Mouse (Mus musculus) forebrain, postnatal 0 days (tissue): ENCODE measurements at regions not wholly inside any gene's neighbourhood (a gene's known extent, or its start where the extent isn't known, plus 50 kb on each side); places are given as distances from the start of the nearest gene placed in this dataset.
"Not testable (repeated sequence)": the region's sequence is repeated elsewhere in the genome, so short reads cannot be mapped to it uniquely, and the experiment has no call there.

ENCODE experiments used
- ATAC-seq: fragments of 200-750 bp; cut with Nextera tagmentation; 2 replicates; pipeline ENCODE4 v1.8.0; 2017; ENCODE audit warnings: mild to moderate bottlenecking, moderate library complexity
- DNase-seq: peaks from one replicate; pipeline ENCODE4 v3.0.0-alpha.2; 2015
- H3K27ac ChIP-seq: fragments of 300-500 bp; sonication (generic); 2 replicates; pipeline ENCODE4 v1.5.1; 2014; ENCODE audit warnings: low read depth, mild to moderate bottlenecking, antibody characterized with exemption, low read length, moderate library complexity, mixed read lengths
- H3K27me3 ChIP-seq: fragments of 300-500 bp; sonication (generic); 2 replicates; pipeline ENCODE4 v1.6.1; 2014; ENCODE audit warnings: mild to moderate bottlenecking, low read length, mixed read lengths; ENCODE audit not compliant: insufficient read depth
- H3K36me3 ChIP-seq: fragments of 300-500 bp; sonication (generic); 2 replicates; pipeline ENCODE4 v1.6.1; 2014; ENCODE audit warnings: mild to moderate bottlenecking, moderate library complexity; ENCODE audit not compliant: insufficient read depth
- H3K4me1 ChIP-seq: fragments of 300-500 bp; sonication (generic); 2 replicates; pipeline ENCODE4 v1.6.1; 2014; ENCODE audit warnings: antibody characterized with exemption; ENCODE audit not compliant: insufficient read depth
- H3K4me2 ChIP-seq: fragments of 300-500 bp; sonication (generic); 2 replicates; pipeline ENCODE4 v1.6.1; 2014; ENCODE audit warnings: low read depth, mild to moderate bottlenecking, moderate library complexity
- H3K4me3 ChIP-seq: fragments of 300-500 bp; sonication (generic); 2 replicates; pipeline ENCODE4 v1.5.1; 2014; ENCODE audit warnings: low read depth, low read length, mixed read lengths
- H3K9ac ChIP-seq: fragments of 300-500 bp; sonication (generic); 2 replicates; pipeline ENCODE4 v1.6.1; 2014; ENCODE audit warnings: mild to moderate bottlenecking
- H3K9me3 ChIP-seq: fragments of 300-500 bp; sonication (generic); 2 replicates; pipeline ENCODE4 v1.6.1; 2016; ENCODE audit warnings: low read length
- CTCF ChIP-seq: sonication (generic); IDR thresholded peaks from 2 replicates; pipeline ENCODE4 v1.5.1; 2016; ENCODE audit warnings: antibody characterized with exemption, control low read depth, low read depth
- WGBS: fragments of 180-500 bp; shearing (Covaris S2); extraction: QIAGEN DNeasy Blood & Tissue Kit; methylation state at CpG from one replicate; pipeline ENCODE4 v1.1.7; 2014; 5-methylcytosine and 5-hydroxymethylcytosine counted together

- H3K9me3 ChIP-seq, result no peaks in the 10 kb centered on the region
- H3K9ac ChIP-seq, result no peak overlapping the region
- WGBS, result 17% methylated on average over 8 of the region's 8 CpGs
- no peak for TF ChIP-seq CTCF
- no peaks in the 10 kb centered on the region for H3K4me1 ChIP-seq
- peak; percentile 42; the same call in 1 of the 2 replicates for ATAC-seq
- H3K27me3 ChIP-seq, result no peaks in the 10 kb centered on the region
- DNase-seq, result no peak
- H3K4me2 ChIP-seq, result no peak overlapping the region
- H3K27ac ChIP-seq, result no peak overlapping the region
- H3K36me3 ChIP-seq, result no peaks in the 10 kb centered on the region
- no peak overlapping the region for H3K4me3 ChIP-seq
Observed at GRCm38 (mm10) chr10:72298824-72299551, 355.7 kb upstream of the Zwint start.

GRCm38 (mm10) chr10:72309045-72309444, 345.6 kb upstream of the Zwint start:
- not testable (repeated sequence) for H3K4me3 ChIP-seq, DNase-seq, H3K27me3 ChIP-seq, H3K4me1 ChIP-seq, H3K9ac ChIP-seq, H3K27ac ChIP-seq, H3K9me3 ChIP-seq, ATAC-seq, H3K36me3 ChIP-seq, H3K4me2 ChIP-seq
- WGBS, result 94% methylated on average over 23 of the region's 23 CpGs

GRCm38 (mm10) chr10:72318308-72318707, 336.3 kb upstream of the Zwint start:
- WGBS, result 69% methylated on average over 4 of the region's 4 CpGs
- H3K27ac ChIP-seq, result no peak overlapping the region
- TF ChIP-seq CTCF, result no peak
- no peak for DNase-seq
- no peaks in the 10 kb centered on the region for H3K9me3 ChIP-seq
- no peak for ATAC-seq
- no peaks in the 10 kb centered on the region for H3K27me3 ChIP-seq
- no peaks in the 10 kb centered on the region for H3K36me3 ChIP-seq
- no peaks in the 10 kb centered on the region for H3K4me1 ChIP-seq
- H3K4me2 ChIP-seq, result no peak overlapping the region
- no peak overlapping the region for H3K4me3 ChIP-seq
- H3K9ac ChIP-seq, result no peak overlapping the region

- Histone ChIP-seq H3K9ac (no peak overlapping the region), H3K4me2 (no peak overlapping the region), H3K27me3 (no peaks in the 10 kb centered on the region), H3K36me3 (no peaks in the 10 kb centered on the region), H3K4me1 (no peaks in the 10 kb centered on the region), H3K27ac (no peak overlapping the region), H3K4me3 (no peak overlapping the region), H3K9me3 (no peaks in the 10 kb centered on the region)
- WGBS, result 82% methylated on average over 4 of the region's 4 CpGs
- no peak for TF ChIP-seq CTCF
- DNase-seq (no peak), ATAC-seq (no peak)
Observed at GRCm38 (mm10) chr10:72320307-72320706, 334.3 kb upstream of the Zwint start.

- no peaks in the 10 kb centered on the region for H3K4me1 ChIP-seq
- H3K9me3 ChIP-seq, result no peaks in the 10 kb centered on the region
- WGBS, result 30% methylated on average over 4 of the region's 4 CpGs
- no peak overlapping the region for H3K27ac ChIP-seq
- no peak for TF ChIP-seq CTCF
- DNase-seq (no peak), ATAC-seq (peak; percentile 38; the same call in 1 of the 2 replicates)
- H3K36me3 ChIP-seq, result no peaks in the 10 kb centered on the region
- no peak overlapping the region for H3K4me3 ChIP-seq
- no peak overlapping the region for H3K9ac ChIP-seq
- H3K27me3 ChIP-seq, result no peaks in the 10 kb centered on the region
- H3K4me2 ChIP-seq, result no peak overlapping the region
Observed at GRCm38 (mm10) chr10:72326624-72327023, 328.0 kb upstream of the Zwint start.

GRCm38 (mm10) chr10:72347253-72347652, 307.4 kb upstream of the Zwint start:
- H3K27ac ChIP-seq, result no peak overlapping the region
- H3K9ac ChIP-seq, result no peak overlapping the region
- DNase-seq (no peak), ATAC-seq (no peak)
- H3K4me1 ChIP-seq, result no peaks in the 10 kb centered on the region
- no peaks in the 10 kb centered on the region for H3K27me3 ChIP-seq
- H3K4me3 ChIP-seq, result no peak overlapping the region
- TF ChIP-seq CTCF, result no peak
- 39% methylated on average over 5 of the region's 5 CpGs for WGBS
- H3K9me3 ChIP-seq, result no peaks in the 10 kb centered on the region
- H3K4me2 ChIP-seq, result no peak overlapping the region
- H3K36me3 ChIP-seq, result no peaks in the 10 kb centered on the region

- 94% methylated on average over 2 of the region's 2 CpGs for WGBS
Observed at GRCm38 (mm10) chr10:72347949-72348663, 306.5 kb upstream of the Zwint start.

More at GRCm38 (mm10) chr10:72347949-72348663, 306.5 kb upstream of the Zwint start:
- no peak overlapping the region for H3K4me3 ChIP-seq
- no peaks in the 10 kb centered on the region for H3K27me3 ChIP-seq
- no peak for DNase-seq
- no peak for TF ChIP-seq CTCF
- H3K36me3 ChIP-seq, result no peaks in the 10 kb centered on the region
- no peak overlapping the region for H3K27ac ChIP-seq
- H3K4me1 ChIP-seq, result no peaks in the 10 kb centered on the region
- H3K9me3 ChIP-seq, result no peaks in the 10 kb centered on the region
- no peak overlapping the region for H3K4me2 ChIP-seq
- ATAC-seq, result no peak
- no peak overlapping the region for H3K9ac ChIP-seq
